Mouse (Mus musculus): Measurements from ENCODE around the gene Acy3.
"Not testable (repeated sequence)": the region's sequence is repeated elsewhere in the genome, so short reads cannot be mapped to it uniquely, and the experiment has no call there.

Acy3 gene

DNA sequence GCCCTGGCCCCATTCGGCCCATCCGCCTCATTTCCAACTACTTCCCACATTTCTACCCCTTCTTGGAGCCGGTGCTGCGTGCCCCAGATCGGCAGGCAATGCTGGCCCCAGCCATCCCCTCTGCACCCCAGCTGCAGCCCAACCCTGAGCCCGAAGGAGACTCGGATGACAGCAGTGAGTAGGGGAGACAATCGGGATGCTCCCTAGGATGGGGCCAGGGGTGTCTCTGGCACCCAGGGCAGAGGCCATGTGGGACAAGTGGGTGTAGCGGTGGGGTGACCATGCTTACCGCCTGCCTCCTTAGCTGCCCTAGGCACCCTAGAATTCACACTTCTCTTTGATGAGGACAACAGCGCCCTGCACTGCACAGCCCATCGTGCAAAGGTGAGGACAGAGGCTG lies 17.3 kb downstream of the Acy3 start:
- DNase-seq (ENCODE audit: low spot score in 2 of 2), result no peak

DNA sequence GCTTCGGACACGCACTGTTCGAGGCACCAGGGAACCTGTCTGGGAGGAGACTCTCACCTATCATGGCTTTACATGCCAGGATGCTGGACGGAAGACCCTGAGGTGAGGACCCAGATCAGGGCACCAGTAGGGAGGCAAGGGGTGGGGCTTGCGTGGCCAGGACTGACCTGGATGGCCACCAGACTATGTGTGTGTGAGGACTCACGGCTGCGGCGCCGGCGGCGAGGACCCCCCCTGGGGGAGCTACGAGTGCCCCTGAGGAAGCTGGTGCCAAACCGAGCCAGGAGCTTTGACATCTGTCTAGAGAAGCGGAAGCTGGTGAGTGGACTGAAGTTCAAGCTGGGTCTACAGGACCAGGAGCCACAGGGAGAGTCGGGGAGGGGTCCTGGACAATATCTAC lies 18.0 kb downstream of the Acy3 start:
- DNase-seq (ENCODE audit: low spot score in 2 of 2), result no peak

- DNase-seq (ENCODE audit: low spot score in 2 of 2), result no peak
Measured at GRCm38 (mm10) chr19:4005091-4005490, 18.7 kb downstream of the Acy3 start.

DNA sequence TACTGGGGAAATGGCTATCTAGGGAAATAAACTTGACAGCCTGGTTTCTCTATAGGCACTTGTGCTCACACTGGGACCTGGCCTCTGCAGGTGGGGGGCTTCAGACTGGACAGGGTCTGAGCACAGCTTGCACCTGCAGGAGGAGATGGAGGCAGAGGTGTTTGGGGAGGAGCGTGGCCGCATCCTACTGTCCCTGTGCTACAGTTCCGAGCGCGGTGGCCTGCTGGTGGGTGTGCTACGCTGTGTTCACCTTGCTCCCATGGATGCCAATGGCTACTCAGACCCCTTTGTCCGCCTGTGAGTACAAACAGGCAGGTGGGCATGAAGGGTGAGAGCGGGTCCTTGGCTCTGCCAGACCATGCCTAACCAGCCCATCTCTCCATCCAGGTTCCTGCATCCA lies 19.6 kb downstream of the Acy3 start:
- no peak for DNase-seq (ENCODE audit: low spot score in 2 of 2)

- no peak for DNase-seq (ENCODE audit: low spot score in 2 of 2)
Measured at GRCm38 (mm10) chr19:4011086-4011485, 24.7 kb downstream of the Acy3 start.

DNA sequence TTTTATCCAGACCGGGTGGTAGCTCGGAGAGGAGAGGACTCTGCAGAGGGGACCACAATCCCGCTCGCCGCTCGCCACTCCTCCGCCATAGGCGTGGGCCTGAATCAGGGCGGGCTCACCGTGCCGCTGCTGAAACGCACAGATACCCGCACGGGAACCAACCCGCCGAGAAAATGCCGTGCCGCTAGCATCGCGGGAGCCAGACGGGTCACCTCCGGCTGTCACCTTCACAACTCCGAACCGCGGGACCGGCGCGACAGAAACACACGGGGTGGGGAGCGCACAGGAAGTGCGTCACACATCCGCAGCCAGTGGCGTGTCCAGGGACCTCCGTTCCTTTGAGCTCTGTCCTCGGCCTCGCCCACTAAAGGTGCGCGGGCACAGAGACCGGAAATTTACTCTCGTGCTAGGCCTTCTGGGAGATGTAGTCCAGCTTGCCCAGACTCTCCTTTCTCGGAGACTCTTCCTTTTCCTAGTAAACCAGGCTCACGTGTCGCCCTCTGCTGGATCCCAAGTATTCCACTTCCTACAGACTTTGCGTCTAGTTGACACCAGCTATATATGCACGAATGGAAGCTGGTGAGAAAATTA lies 26.2 kb downstream of the Acy3 start, which contains the start of gene Ndufv1:
Gene Ndufv1, minus strand, starts transcription at position 375 of the 591 bp plus-strand sequence.
- peak; percentile 83 to 90 for DNase-seq (ENCODE audit: low spot score in 2 of 2)

- no peak for DNase-seq (ENCODE audit: low spot score in 2 of 2)
Measured at GRCm38 (mm10) chr19:4013066-4013465, 26.7 kb downstream of the Acy3 start.

DNA sequence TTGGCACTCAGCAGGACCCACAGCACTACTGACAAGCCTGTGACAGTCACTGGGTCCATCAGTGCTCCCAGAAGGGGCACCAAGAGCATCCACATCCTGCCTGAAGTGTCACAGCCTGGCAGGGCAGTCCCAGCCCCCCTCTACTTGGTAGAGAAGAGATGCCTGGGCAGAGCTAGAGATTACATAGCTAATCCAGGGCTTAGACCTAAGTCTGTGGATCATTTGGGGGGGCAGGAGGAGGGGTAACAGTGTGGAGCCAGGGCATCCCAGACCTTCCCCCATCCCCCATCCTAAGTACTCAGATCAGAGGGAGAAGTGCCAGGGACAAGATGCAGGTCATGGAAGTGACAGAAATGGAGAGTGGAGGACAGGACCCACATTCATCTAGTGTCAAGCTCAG lies 28.4 kb downstream of the Acy3 start:
- no peak for DNase-seq (ENCODE audit: low spot score in 2 of 2)

DNA sequence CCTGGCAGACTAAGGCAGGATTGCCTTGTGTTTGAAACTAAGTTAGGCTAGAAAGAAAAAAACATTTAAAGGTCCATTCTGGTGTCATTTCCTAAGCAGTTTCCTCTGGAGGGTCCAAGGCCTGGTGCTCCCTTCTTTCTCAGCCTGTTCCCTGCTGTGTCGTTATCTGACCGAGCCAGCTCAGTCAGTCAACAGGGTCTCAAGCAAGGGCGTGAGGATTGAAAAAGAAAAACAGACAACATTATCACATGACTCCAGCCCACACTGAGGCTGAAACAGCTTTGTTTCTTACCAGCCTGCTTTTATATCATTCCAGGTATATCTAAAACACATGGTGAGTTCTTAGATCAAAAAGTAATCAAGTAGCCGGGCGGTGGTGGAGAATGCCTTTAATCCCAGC lies 29.3 kb downstream of the Acy3 start:
- no peak for DNase-seq (ENCODE audit: low spot score in 2 of 2)

GRCm38 (mm10) chr19:4017921-4018587 lies 31.7 kb downstream of the Acy3 start:
- no peak for DNase-seq (ENCODE audit: low spot score in 2 of 2)

- DNase-seq (ENCODE audit: low spot score in 2 of 2), result peak; percentile 40 to 66
Measured at GRCm38 (mm10) chr19:4018743-4019583, 32.6 kb downstream of the Acy3 start.

DNA sequence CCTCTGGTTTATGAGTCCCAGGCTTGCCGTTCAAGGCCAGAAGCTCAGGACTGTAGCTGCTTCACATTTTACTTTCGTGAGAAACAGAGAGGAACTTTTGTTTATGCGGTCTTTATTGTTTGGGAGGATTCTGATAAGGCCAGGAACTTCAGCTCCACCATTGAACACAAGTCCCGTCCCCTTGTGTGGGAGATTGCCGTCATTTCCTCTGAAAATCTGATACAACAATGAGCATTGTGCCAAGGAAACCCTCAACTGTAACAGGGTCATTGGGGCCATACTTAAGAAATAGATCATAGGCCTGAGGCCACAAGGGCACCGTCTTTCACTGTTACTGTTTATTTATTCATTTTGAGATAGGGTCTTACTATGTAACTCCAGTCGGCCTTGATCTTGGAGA lies 36.8 kb downstream of the Acy3 start:
- DNase-seq (ENCODE audit: low spot score in 2 of 2), result no peak

- no peak for DNase-seq (ENCODE audit: low spot score in 2 of 2)
Measured at GRCm38 (mm10) chr19:4027576-4027975, 41.2 kb downstream of the Acy3 start.

DNA sequence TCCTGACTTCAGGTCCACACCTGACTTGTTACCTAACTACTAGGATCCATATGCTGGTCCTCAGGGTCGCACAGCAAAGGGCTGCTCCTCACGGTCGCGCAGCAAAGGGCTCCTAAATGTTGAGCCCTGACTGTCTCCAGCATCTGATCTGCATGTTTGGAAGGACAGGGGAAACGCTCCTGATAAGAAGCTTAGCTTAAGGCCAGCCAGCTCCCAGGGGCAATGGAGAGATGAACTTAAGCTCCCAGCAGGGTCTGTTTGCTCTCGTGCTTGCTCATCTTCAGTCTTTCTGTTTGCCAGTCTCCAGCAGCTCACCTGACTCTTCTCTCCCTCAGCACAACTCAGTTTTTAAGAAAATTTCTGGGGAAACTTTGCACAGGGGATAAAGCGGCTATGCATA lies 46.3 kb downstream of the Acy3 start:
- DNase-seq (ENCODE audit: low spot score in 2 of 2), result no peak

GRCm38 (mm10) chr19:4033298-4033697 lies 46.9 kb downstream of the Acy3 start:
- DNase-seq (ENCODE audit: low spot score in 2 of 2), result no peak

DNA sequence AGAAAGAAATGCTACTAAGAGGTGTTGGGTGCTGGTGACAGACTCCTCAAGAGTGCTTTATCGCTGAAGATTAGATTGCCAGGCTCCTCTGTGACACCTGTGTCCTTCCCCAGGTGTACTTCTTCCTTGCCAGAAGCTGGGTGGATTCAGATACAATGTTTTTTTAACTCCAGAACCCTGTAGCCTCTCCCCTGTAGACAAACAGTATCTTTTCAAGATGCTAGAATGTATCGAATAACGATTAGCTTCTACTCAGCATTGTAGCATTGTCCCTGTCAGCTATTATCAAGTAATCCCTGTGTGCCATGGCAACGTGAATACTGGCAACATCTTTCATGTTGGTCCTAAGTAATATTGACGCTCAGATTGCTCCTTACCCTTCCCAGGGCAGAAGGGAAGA lies 47.4 kb downstream of the Acy3 start:
- no peak for DNase-seq (ENCODE audit: low spot score in 2 of 2)

- no peak for DNase-seq (ENCODE audit: low spot score in 2 of 2)
Measured at GRCm38 (mm10) chr19:4036327-4037045, 50.1 kb downstream of the Acy3 start.

DNA sequence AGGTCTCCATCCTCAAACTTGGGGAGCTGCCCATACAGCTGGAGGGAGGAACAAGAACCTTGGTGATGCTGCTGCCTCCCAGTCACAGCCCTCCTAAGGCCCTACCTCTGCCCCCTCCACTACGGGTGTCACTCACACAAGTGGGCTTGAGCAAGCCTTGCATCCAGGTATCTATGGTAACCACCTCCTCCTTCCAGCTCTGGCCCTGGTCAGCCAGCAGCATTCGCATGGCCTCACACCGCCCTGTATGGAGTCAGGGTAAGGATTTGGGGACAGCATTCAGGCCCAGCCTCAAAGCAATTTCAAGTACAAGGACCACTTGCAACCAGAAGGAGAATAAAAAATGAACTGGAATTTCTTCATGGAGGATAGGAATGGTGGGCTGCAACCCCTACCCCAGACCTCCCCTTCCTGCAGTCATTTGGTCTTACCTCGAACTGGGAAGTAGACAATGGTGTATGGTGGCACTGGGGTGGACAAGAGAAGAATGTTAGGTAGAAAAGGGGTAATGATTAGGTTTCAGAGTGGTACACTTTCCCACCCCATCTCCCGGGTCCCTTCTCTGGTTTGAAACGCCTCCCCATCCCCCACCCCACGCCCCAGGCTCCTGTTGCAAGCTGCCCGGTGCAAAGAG lies 50.9 kb downstream of the Acy3 start:
- DNase-seq (ENCODE audit: low spot score in 2 of 2), result not testable (repeated sequence)

DNA sequence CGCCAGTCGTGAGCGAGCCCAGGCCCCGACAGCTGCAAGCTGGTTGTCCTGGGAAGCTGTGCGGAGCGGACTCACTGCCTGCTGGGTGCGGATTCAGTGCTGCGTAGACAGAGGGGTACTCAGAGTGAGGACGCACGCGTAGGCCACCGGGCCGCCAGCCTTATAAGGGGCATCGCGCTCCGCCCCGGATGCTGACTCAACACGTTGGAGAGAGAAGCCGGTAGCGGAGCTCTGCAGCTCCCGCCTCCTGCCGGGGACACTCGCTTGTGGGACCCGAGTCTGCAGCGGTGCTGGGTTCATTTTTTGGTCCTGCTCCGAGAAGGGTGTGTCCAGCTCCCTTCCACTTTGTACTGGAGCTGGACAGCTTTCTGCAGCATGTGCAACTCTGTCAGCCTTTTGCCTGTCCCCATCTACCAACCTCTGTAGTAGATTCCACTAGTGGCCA lies 51.4 kb downstream of the Acy3 start, which contains the start of gene Gstp1:
Gene Gstp1, minus strand, starts transcription at position 198 of the 445 bp plus-strand sequence.
- peak; percentile 68 to 79 for DNase-seq (ENCODE audit: low spot score in 2 of 2)
